Mouse (Mus musculus) fat pad, adult 2 months (tissue): ENCODE measurements around the gene Gm42372.

Source experiments
- DNase-seq: peaks from one replicate; pipeline ENCODE4 v3.0.0-alpha.2; 2011; ENCODE audit warnings: low read depth, low spot score; ENCODE audit errors: extremely low read depth

Gene Gm42372

DNA sequence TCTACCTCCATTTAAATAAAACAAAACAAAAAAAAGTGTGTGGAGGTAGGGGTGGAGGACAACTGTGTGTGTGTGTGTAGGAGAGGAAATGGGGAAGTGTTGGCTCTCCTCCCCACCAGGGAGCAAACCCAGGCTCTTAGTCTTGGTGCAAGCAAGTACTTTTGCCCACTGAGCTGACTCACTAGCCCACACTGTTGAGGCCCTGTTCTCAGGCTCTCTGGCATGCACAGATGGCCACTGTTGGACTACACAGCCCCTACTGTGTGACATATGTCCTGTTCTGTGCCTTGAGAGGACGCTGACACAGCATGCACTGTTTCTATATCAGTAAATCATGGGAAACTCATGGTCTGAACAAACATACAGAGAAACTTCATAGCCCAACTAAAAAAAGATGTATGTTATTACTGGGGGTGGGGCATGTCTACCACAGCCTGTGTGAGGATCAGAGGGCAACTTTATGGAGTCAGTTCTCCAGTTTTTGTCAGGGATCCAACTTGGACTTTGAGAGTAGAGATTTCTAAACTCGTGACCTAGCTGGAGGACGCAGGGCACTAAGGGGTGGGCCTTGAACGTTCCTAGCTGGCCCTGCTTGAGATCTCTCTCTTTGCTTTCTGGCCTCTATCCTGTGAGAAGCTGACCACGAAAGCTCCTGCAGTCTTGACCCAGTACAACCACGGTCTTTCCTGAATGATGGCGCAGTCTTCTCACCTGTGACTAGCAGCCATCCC is 20.5 kb downstream of the Gm42372 start:
- DNase-seq = no peak

GRCm38 (mm10) chr7:17004716-17005115 is 21.8 kb downstream of the Gm42372 start:
- DNase-seq = no peak

- DNase-seq = no peak
Observed at GRCm38 (mm10) chr7:17007300-17007699, 24.4 kb downstream of the Gm42372 start.

GRCm38 (mm10) chr7:17009326-17010009 is 26.6 kb downstream of the Gm42372 start:
- no peak for DNase-seq

DNA sequence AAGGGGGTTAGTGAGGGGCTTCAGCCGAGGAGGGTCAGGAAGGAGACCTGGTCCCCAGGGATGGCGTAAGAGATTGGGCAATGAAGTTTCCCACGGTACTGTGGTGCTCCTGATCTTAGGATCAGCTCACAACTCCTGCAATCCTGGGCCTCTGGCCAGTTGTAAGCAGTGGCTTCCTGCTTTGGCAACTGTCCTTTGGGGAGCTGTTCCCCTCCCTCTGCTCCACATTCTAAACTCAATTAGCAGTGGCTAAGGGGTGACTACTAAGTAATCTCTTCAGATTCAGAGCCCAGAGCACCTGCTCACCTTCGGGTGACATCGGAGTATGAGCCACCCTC is 27.1 kb downstream of the Gm42372 start:
- DNase-seq = no peak

DNA sequence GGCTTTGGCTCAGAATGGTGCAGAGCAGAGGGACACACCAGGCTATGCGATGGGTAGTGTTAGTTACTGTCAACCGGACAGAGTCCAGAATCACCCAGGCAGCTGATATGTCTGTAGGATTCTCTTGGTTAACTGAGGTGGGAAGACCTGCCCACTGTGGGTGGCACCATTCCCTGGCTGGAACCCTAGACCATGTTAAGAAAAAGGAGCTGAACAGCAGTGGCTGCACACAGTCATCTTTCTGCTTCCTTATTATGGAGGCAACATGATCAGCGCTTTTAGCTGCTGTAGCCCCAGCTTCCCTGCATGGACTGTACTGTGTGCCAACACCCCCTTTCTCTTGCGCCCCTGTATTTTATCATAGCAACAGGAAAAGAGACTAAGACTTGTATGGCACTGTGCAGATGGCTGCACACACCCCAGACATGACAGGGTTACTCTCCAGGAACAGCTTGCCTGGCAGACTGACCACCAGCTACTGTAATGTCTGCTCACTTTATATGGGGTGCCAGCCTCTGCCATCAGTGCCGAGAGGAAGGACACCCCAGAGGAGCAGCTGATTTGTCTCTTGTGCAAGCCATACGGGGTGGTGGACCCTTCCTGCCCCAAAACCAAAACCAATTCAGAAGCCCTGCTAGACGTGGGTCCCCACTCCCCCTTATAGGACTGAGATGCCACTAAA is 29.2 kb downstream of the Gm42372 start:
- DNase-seq = no peak

DNA sequence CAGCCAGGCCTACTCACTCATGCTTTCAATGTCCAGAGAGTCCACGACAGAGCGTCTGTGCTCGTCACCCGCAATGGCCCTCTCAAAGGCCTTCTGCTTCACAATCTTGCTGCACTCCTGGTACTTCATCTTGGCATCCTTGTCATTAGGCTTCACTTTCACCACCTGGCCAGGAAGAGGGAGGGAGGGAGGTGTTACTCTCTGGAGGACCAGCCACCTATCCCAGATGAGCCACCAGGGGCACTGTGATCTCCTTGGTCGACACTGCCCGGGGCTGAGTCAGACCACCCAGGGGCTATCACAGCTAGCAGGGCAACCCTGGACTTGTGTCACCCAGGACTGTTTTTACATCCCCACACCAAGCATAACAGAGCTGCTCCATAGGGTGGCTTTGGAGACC is 32.5 kb downstream of the Gm42372 start:
- DNase-seq = no peak

DNA sequence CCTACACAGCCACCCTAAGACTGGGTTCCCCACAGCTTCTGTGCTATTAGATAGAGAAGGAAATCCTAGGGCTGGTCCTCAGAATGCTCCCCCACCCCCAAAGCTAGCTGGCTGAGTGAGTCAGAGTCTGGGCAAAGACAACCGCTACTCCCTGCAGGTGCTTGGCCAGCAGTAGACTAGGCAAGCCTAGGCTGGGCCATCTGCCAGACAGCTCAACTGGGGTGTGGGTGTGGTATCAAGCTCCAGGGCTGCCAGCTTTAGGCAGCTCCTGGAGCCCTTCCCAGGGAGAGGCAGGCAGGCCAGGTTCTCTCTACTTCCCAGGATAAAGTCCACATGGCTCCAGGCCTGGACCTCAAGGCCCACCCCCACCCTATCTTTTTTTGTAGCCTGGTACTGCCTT is 34.1 kb downstream of the Gm42372 start:
- peak; percentile 88 for DNase-seq

DNA sequence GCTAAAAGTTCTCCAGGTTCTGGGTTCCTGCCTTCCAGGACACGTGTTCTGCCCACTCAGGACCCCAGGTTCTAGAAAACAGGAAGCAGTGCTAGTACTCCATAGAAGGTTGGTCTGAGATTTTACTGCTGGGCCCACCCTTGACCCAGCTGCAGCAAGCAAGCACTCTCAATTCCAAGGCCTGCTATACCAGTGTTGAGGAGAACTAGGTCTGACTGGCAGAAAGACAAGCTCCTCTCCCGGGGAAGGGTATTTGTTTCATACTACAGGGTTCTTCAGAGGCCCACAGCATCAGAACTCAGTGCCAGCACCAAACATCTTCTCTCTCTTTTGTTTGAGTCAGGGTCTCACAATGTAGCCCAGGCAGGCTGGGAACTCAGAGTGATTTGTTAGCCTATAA is 35.0 kb downstream of the Gm42372 start:
- no peak for DNase-seq

DNA sequence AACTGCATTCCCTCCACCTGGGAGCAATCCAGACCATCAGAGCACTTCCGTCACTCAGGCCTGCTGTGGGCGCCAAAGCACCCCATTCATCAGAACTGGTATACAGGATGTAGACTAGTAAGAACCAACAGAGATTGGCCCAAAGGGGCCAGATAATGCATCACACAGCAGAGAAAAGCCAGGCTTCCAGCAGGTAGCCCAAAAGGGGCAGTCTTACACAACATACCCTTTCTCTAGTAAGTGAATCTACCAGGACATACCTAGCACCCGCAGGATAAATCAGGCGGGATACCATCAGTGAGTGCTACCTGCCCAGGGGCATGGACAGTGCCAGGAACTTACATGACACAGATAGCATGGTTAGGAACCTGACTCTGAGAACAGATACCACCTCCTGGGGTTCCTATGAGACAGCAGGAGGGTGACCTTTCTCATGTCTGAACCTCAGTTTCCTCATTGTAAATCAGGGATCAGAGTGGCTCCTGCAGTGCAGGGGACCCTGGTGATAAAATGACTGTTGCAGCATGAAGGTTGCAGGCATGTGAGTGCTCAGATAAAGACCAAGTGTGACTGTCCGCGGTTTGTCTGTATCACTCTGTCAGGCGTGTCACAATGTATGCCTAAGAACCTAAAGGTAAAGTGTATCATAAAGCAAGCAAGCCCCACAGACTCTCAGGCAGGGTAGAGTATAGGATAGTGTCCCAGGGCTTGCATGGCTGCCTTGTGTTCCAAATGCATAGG is 36.7 kb downstream of the Gm42372 start:
- no peak for DNase-seq

- no peak for DNase-seq
Observed at GRCm38 (mm10) chr7:17022176-17022575, 39.3 kb downstream of the Gm42372 start.

GRCm38 (mm10) chr7:17023701-17024100 is 40.8 kb downstream of the Gm42372 start:
- no peak for DNase-seq

DNA sequence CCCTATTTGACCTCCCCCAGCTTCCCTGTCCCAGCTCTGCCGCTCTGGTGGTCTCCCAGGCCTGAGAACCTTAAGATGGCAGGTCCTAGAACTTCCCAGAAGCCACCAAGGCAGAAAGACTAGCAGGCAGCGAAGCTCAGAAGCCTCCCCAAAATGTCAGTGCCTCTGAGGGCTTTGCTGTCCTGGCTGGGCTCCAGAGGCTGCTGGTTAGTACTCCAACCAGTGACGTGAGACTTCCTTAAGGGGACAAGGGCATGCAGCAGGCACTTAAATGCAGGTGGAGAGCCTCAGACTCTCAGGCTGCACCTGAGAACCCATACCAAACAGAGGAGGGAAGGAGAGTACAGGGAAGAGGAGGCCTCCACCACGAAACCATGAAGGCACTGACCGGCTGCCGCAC is 41.3 kb downstream of the Gm42372 start:
- DNase-seq = no peak

DNA sequence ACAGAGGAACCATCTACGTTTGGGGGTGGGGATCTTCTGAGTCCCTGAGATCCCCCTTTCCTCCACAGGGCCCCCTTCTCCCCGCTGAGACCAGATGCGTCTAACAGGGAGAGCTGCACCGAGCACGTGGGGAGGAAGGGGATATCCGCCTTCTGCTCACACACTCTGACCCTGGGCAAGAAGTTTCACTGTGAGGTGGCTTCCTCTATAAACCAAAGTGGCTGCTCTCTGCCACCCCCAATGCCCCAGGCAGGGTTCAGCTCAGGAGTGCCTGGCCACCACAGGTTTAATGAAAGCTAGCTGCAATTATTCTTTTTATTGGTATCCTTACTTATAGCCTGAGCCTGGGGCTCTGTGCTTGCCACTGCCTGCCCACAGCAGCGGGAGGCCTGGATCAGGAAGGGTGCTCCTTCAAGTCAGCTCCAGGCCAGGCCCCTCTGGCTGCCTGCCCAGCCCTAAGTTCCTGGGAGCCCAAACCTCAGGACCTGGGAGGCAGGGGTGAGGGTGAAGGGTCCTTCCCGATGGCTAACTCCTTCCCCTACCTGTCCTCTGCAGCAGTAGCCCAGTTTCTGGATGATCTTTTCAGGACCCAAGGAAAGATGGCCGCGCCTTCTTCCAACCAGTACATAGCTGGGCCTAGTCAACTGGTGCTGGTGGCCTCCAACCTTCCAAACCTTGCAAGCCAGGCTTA is 42.1 kb downstream of the Gm42372 start:
- DNase-seq = peak; percentile 74

DNA sequence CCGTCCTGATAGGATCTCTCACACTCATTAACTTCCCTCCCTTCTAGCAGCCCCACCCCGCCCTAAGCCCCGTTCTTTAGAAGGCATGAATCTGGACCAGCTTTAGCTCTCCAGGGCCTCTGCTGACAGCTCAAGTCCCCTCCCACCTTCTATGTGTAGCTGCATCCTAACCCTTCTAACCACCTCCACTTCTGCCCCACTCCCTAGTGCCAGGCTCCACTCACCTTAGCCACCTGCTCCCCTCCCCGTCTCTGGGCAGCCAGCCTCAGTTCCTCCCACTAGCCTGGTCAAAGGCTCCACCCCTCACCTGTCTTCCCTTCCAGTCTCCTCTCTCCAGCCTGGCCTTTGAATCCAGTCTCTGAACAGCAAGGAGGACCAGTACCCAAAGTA is 42.6 kb downstream of the Gm42372 start:
- peak; percentile 90 for DNase-seq

GRCm38 (mm10) chr7:17025896-17026622 is 43.2 kb downstream of the Gm42372 start:
- no peak for DNase-seq

- no peak for DNase-seq
Observed at GRCm38 (mm10) chr7:17026710-17027587, 44.1 kb downstream of the Gm42372 start.

DNA sequence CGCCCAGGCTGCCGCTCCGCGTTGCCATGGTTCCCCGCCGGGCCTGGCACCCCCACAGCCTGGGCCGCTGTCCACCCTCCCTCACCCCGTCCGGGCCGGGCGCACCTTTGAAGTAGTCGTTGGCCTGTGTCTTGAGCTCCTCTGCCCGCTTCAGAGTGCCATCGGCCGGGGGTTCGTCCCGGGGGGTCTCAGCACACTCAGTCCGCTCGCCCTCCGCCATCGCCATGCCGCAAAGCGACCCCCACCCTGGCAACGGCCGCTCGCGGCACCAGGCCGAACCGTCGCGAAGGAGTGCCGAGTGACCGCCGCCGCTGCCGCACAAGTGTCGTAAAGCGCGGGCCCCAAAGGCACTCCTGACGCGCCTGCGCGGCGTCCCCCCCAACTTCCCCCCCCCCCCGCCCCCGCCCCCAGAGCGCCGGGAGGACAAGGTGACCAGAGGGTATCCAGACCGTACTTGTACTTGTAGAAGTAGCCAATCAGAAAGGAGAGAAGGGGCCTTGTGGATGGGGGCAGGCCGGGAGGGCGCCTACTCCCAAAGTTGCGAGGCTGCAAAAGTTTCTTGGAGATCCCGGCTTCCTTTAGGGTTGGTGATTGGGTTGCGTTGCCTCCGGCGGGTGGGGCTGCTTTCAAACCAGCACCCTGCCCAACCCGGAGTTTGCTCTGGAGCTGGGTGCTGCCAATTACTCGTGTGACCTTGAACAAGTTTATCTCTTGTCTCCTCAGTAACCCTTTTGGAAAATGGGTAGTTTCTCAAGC is 44.9 kb downstream of the Gm42372 start, which contains the start of gene Ppp5c:
Ppp5c (minus strand) TSS at position 337 of the 756 bp plus-strand sequence.
- DNase-seq = no peak
